Mouse (Mus musculus): ENCODE measurements around the gene Ank3.

Gene Ank3

DNA sequence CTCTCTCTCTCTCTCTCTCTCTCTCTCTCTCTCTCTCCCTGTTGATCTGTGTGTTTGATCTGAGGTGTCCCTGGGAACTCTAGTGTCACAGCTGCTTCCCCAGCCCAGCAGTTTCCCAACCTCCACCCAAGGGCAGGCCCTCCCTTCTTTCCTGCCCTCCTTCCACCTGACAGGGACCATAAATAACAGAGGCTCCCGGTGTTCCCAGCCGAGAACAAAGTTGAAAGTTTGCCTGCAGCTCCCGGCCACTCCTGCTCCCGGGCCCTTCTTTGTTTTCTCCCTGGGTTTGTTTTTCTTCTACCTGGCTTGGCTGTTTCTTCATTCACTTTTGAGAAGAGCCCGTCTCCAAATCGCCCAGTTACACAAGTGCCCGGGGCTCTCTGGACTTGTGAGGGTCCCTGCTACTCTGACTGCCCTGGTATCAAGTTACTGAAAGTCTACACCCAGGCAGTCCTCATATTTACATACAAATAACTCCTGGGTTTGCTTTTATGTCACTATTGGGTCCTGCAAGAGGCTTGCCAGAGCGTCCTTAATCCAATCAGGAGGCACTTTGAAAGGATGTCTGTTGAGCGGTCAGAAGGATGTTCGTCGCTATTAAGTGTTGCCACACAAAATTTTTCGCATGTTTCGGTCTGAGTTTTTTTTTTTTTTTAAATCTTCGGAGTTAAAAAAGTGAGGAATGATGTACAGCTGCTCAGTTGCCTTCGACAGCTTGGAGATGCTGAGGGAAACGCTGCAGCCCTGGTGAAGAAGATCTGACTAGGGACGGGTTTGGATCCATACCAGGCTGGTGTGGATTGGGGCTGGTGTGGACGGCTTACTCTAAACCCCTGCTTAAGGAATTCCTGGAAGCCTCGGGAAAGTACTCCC is 526.9 kb downstream of the Ank3 start:
- no peak for DNase-seq (ENCODE audit: low read depth, low spot score)

DNA sequence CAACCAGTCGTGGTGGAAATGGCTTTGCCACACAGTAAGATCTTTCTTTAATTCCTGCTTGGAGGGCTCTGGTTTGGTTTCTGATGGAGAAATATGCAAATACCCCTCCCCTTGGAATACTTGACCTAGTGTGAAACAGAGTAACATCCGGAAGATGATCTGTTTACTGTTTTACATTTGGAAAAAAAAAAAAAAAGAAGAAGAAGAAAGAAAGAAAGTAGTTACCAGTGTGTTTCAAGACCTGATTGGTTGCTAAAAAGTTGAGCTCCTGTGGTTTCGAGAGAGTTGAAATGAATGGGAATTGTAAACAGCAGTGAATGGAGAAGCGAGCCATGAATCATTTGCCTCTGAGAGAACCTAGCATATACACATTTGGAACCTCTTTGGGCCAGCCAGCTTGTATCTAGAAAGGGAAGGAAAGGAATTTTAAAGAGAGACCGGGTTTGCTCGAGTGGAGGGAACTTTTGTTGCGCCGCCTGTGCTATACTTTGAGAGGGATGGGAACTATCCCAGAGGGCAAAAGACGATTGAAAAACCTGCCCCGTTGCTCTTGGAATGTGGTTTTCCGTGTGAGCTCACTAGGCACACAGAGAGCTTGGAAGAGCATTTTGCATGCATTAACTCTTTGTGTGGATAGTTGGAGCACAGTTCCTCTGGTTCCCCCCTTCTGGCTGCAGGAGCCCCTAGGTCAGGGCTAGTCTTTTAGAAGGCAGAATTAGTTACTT is 527.7 kb downstream of the Ank3 start:
- DNase-seq (ENCODE audit: low read depth, low spot score) = no peak

DNA sequence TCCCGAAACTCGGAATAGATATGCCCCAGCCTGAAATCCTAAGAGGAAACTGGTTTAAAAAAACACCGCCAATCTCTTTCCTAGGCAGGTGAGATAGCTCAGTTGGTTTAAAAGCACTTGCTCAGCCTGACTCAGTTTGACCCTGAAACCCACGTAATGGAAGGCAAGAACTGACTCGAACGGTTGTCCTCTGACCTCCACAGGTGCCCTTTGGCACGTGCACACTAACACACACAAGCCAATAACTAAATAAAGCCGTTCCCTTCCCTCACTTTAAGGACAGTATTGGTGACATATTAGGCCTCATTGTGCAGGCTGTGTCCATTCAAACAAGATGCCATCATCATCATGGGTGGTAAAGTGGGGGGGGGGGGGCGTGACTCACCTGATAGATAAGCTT is 528.4 kb downstream of the Ank3 start:
- DNase-seq (ENCODE audit: low read depth, low spot score) = no peak

DNA sequence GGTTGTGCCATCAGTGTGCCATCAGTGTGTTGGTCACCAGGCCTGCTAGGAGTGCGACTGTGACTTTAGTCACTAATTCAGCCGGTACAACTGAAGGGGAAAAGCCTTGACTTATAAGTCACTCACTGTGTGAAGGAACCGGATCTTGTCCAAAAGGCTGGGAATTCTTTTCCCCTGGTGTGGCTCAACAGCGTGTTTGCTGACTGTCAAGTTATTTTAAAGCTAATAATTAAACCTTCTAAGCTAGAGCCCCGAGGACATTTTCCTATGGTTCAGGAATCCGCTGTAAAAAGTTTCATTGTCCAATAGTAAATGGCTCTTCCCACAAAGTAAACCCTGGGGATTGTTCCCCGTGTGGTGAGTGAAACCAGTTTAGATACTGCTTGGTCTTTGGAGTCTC is 529.8 kb downstream of the Ank3 start:
- DNase-seq (ENCODE audit: low read depth, low spot score) = no peak

GRCm38 (mm10) chr10:69930503-69930902 is 531.9 kb downstream of the Ank3 start:
- DNase-seq (ENCODE audit: low read depth, low spot score) = no peak

- DNase-seq (ENCODE audit: low read depth, low spot score) = no peak
Measured at GRCm38 (mm10) chr10:69936443-69937067, 538.0 kb downstream of the Ank3 start.

- no peak for DNase-seq (ENCODE audit: low read depth, low spot score)
Measured at GRCm38 (mm10) chr10:69937291-69937921, 538.8 kb downstream of the Ank3 start.

- no peak for DNase-seq (ENCODE audit: low read depth, low spot score)
Measured at GRCm38 (mm10) chr10:69939144-69939543, 540.6 kb downstream of the Ank3 start.

DNA sequence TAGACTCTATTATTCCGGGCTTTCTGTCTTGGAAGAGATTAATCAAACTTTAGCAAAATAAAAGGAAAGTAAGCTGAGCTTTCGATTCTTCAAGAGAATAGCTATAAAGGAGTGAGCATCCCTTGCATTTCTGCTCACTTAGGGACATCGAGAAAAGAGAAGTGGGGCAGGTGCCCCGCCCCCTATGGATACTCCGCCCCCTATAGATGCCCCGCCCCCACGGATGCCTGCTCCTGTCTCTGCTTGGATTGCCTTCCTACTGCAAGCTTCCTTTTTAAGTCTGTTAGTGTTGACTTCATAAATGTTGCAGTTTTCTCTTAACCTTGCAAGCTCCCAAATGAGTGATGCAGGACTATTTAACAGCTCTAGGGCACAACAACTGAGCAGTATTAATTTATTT is 541.4 kb downstream of the Ank3 start:
- no peak for DNase-seq (ENCODE audit: low read depth, low spot score)

DNA sequence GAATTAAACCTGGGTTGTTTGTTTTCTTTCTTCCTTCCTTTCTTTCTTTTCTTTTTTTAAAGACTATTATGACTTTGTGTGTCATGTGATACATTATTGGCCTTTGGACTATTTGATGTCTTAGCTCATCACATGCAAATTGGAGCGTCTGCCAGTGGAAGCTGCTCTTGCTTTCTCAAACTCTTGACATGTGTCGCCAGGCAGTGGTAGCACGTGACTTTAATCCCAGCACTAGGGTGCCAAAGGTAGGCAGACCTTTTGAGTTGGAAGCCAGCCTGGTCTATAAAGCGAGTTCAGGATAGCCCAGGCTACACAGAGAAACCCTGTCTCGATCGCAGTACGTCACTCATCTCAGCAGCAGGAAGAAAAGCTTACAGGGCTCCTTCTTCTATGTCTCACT is 542.4 kb downstream of the Ank3 start:
- DNase-seq (ENCODE audit: low read depth, low spot score) = no peak

DNA sequence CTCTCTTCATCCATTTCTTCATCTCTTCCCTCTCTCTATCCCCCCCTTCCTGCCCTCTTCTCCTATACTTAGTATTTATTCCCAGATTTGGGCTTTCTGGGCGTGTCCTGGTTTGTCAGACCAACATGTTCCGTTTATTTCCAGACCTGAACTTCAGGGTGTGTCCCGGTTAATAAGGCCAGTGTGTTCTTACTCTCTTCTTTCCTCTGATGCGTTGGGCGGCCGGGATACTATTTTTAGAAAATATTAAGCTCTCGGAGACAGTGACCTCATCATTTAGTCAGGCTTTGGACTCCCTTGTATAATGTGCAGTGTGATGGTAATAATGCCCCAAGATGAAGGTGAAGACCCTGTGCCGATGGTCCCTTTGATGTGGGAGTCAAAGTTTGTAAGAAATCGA is 546.3 kb downstream of the Ank3 start:
- DNase-seq (ENCODE audit: low read depth, low spot score) = no peak

DNA sequence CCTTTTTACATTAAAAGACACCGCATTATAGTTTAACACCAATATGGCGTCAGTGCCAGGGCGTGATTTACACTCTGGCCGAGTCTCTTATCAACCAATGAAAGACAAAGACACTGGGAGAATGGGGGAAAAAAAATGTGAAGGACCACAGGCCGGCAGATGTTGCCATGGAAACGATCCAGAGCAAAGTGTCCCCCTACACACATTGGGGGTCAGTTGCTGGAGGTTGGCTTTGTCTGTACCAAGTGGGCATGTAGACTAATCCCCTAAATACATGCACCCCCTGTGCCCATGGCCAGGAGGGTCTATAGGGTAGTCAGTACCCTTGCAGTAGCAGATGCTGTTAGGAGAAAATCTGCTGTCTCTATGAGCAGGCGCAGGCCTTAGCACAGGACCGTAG is 547.3 kb downstream of the Ank3 start:
- DNase-seq (ENCODE audit: low read depth, low spot score) = no peak

- no peak for DNase-seq (ENCODE audit: low read depth, low spot score)
Measured at GRCm38 (mm10) chr10:69946271-69946670, 547.7 kb downstream of the Ank3 start.

DNA sequence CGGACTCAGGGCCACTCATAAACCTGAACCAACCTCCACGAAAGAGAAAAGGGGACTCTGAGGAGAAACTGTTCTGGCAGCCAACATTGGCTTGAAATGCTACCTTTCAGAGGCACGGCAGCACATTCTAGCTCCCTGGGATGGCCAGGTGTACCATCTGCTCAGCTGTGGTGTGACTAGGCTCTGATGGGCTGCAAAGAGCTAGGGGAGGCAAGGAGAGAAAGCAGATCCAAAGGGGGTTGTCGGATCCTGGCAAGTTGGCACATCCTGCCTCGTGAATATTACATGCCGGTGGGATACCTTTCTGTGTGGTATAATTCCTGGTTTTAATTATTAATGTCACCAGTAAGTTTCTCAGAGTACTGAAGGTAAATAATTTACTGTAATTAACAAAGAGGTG is 548.5 kb downstream of the Ank3 start:
- DNase-seq (ENCODE audit: low read depth, low spot score) = no peak

GRCm38 (mm10) chr10:69950236-69950918 is 551.8 kb downstream of the Ank3 start:
- no peak for DNase-seq (ENCODE audit: low read depth, low spot score)

DNA sequence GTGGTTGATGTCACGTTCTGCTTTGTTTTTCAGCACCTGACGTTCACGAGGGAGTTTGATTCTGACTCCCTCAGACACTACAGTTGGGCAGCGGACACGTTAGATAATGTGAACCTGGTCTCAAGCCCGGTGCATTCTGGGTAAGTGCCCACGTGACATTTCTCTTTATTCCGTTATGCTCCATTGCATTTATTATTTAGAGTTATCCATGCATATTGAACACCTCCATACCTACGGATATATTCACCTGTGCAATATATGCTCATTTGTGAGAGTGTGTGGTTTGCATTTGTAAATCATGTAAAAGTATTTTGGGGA is 552.3 kb downstream of the Ank3 start:
- DNase-seq (ENCODE audit: low read depth, low spot score) = no peak

DNA sequence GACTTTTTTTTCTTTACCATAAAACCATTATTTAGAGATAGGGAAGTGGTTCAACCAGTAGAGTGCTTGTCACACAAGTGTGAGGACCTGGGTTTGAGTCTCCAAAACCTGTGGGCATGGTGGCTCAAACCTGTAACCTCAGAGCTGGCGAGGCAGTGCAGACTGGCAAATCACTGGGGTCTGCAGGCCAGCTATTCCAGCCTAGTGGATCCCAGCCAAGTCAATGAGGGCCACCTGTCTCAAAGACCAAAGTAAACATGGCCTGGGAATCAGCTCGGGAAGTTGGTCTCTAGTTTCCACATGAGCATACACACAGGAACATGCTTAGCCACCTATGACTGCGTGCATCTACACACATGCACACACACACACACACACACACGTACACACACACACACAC is 552.9 kb downstream of the Ank3 start:
- no peak for DNase-seq (ENCODE audit: low read depth, low spot score)

DNA sequence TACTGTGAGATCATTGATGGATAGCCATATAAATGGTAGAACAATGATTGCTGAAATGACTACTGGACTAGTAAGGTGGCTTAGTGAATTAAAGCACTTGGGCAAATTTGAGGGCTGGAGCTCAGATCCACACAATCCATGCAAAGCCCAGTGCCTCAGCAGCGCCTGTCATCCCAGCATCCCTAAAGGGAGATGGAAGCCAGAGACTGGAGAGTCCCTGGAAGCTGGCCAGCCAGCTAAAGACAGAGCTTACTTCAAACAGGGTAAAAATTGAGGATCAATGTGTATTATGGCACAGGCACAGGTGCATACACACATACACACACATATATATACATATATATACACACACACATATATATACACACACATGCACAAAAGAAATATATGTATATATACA is 553.7 kb downstream of the Ank3 start:
- DNase-seq (ENCODE audit: low read depth, low spot score) = no peak

DNA sequence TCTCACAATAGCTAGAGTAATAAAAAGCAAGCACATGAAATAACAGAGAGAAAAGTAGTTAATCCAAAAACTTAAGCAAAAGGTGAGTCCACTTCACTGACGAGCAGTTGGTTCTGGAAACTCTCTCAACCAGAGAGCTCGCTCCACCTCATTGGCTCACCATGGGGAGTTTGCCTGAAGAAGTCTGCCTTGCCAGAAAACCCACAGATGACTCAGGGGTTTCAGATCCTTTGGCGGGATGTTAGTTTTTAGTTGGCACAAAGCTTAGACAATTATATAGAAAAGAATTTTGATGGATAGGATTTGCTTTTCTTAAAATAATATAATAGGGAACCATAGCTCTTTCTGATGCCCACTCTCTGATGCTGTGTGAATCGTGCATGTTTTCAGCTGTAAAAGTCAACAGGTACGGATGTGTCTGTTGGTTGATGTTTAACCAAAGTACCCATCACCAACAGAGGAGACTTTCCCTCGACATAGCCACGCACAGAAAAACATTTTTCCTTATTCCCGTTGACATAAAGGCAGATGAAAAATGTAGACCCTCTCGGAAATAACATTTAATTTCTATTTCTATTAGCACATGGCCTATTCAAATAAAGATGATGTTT is 556.2 kb downstream of the Ank3 start:
- DNase-seq (ENCODE audit: low read depth, low spot score) = no peak

DNA sequence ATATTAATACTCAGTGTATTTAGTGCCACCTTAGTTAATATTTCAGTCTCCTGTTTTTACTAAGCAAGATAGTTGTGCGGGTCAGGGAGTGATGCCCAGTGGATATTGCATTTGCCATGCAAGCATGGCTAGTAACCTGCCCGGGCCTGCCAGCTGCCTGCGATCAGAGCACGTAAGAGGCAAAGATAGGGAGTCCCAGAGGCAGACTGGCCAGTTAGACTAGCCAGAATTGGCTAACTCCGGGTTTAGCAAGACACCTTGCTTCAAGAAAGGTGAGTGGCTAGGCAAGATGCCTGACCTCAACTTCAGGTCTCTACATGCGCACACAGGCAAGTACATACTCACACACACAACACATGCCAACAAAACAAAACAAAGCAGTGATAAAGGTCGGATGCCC is 563.7 kb downstream of the Ank3 start:
- DNase-seq (ENCODE audit: low read depth, low spot score) = no peak

DNA sequence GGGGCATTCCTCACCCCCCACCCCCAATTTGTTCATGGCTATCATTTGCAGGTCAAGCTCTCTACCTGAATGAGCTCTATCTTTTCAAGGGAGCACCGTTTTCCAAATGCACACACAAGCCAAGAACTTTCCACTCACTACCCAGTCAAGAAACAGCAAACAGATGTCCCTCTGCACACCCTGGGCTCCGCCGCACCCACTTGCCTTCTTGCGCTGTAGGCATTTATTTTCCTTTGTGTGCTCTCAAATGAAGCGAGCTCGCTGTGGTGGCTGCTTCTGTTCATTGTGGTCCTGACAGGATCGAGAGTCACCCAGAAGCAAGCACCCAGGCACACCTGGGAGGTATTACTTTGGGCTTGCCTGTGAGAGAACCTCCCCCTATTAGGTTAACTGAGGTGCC is 564.4 kb downstream of the Ank3 start:
- DNase-seq (ENCODE audit: low read depth, low spot score) = no peak

Measured in retina, adult 2 months (tissue).